Mouse (Mus musculus) common myeloid progenitor, adult 5-6 weeks (primary cell): ENCODE data around the gene Tmem50b. TPM values are rescaled to one million over a fixed set of nuclear protein-coding genes. Genes with fewer than 3 reads are reported as not detected.

ENCODE experiments used
- ATAC-seq: replicated peaks from 2 replicates; pipeline ENCODE4 v1.8.0; 2016; ENCODE audit warnings: low read depth, mild to moderate bottlenecking, moderate TSS enrichment, inconsistent platforms; ENCODE audit not compliant: poor library complexity, severe bottlenecking
- total RNA-seq: library from RNA; stranded (forward); fragments of 200-1000, 187-1606 nt; gene quantifications from 2 replicates; pipeline ENCODE4 v1.2.3, GENCODE M21; 2017

The Tmem50b gene
- total RNA-seq, 1 experiment from 2014 or later: 8.6 TPM

DNA sequence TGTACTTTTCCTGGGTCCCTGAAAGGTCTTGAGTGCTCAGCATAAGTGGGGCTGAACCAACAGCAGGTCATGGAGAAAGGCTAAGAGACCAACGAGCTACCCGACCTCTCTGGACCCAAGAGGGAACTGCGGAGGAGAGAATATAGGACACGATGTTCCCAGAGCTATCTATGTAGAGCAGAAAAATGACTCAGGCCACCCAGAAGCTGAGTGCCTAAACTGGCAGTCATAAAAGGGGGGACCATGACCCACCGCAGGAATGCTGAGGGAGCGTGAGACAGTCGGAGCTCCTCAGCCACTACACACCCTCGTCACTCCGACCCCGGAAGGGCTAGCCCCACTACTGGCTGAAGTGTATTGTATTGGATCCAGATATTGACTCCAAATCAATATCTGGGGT lies 28.6 kb downstream of the Tmem50b start:
- ATAC-seq: no peak

GRCm38 (mm10) chr16:91566002-91566401 lies 31.6 kb downstream of the Tmem50b start:
- ATAC-seq: no peak

DNA sequence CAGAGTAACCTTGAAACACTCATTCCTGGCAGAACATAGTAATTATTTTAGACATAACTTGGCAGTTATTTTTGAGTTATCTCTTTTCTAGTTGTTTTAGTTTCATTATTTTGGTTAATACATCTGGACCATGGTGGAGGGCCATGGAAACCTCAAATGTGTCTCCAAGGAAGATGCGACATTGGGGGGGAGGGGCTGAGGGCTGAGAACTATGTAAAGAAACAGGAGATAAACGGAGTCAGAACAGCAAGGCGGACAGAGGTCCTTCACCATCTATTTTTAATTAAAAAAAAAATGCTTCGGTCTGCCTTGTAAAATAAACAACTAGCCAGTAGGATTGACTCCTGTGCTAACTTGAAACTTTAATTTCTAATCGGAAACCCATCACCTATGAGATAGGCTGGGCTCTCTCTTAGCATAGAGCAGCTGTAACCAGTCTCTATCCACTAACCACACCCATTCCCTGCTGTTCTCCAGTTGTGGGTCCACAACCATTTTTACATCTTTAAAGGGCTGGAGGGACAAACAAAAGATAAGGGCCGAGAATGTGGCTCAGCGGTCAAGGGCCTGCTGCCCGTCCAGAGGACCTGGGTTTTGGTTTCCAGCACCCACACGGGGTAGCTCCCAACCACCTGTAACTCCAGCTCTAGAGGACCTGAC lies 32.2 kb downstream of the Tmem50b start:
- no peak for ATAC-seq

DNA sequence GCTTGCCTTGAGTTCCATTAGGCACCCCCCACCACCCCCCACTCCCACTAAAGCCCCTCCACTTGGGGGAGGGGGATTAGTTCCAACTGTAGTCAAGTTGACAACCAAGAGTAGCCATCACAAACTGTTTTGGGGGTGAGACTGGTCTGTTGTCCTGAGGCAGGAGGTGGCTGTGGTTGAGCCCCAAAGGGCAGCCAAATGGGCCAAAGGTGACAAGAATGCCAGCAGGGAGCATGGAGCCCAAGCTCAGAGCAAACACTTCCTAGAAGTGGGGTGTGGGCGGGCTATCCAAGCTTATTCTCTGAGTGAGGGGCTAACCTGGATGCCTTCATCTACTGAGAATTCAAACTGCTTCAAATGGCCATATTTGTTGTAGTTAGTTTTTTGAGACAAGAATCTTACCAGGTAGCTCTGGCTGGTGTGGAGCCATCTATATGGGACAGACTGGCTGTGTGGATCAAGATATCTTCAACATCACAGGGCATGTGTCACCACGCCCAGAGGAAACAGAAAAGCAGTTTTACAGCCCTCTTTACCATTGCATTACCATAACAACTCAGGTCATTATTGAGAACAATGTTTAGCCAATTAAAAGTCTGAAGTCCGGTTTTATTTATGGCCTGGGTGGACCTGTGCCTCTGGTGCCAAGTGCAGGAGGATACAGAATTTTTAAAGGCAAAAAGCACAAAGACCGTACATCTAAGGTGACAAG lies 32.9 kb downstream of the Tmem50b start:
- ATAC-seq: no peak

DNA sequence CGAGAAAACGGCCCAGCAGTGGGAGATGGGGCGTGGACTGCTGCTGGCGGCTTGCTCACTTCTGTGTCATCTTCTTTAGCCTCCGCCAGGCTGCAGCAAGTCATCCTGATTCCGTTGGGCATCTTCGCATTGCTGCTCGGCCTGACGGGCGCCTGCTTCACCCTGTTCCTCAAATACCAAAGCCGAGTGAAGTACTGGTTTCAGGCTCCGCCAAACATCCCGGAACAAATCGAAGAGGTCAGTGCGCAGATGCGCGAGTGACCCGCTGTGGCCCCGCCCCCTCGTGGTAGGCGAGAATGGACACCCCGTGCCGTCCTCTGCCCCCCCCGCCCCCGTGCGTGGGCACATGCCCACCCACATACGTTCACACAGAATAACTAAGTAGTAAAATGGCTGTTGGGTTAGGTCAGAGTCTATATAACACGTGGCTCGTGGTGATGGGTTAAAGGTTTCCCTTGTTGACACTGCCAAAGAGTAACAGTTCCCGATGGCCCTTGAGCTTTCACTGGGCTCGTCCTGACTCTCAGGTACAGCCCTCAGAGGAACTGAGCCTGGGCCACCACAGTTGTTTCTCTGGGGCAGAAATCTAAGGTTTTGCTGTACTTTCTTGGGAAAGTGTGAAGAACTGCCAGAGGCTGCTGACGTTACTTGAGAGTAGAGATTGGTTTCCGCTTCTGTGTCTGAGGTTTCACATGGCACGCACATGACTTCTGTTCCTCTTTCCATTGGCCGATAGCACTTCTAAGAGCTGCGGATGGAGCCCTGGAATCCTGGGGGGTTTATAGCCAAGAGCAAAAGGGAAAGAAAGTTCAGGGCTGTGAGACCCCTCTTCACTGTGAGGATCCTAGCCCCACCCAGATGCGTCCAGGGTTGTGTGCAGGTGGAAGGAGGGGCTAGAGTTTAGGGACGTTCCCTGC lies 35.8 kb downstream of the Tmem50b start:
- ATAC-seq: no peak

GRCm38 (mm10) chr16:91561099-91561498 lies 36.5 kb downstream of the Tmem50b start:
- peak; percentile 72; the same call in 1 of the 2 replicates for ATAC-seq

- no peak for ATAC-seq
Observed at GRCm38 (mm10) chr16:91557693-91558092, 39.9 kb downstream of the Tmem50b start.

DNA sequence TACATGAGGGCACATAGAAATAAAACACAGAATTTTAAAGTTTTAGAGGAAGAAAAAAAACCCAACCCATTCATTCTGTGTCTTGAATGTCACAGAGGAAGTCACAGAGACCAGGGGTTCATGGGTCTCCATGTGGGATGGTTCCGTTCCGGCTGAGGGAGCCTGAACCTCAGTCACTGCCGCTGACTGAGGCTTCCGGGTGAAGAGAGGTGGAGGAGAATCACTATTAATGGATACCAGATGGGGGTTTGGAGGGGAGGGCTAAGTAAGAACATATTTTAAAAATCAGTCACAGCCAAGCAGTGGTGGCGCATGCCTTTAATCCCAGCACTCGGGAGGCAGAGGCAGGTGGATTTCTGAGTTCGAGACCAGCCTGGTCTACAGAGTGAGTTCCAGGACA lies 40.4 kb downstream of the Tmem50b start:
- no peak for ATAC-seq

DNA sequence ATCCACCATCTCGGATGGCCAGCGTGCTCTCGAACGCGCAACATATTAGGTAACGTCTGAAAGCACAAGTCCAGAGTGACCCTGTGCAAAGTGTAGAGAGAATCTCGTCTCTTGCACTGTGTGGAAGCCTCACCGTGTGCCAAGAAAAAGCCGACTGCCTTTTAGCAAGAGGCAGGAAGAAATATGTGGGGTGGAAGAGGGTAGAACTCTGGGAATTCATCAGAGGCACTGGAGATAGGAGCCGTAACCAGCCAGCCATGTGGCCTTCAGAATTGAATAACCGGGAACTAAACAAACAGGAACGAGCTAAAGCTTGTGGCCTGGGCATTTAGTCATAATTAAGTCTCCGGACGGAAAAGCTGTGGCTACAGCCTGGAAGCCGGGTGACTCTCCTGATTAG lies 40.9 kb downstream of the Tmem50b start:
- no peak for ATAC-seq

GRCm38 (mm10) chr16:91555017-91555605 lies 42.5 kb downstream of the Tmem50b start:
- no peak for ATAC-seq

- peak; percentile 80 for ATAC-seq
Observed at GRCm38 (mm10) chr16:91553625-91554024, 44.0 kb downstream of the Tmem50b start.

DNA sequence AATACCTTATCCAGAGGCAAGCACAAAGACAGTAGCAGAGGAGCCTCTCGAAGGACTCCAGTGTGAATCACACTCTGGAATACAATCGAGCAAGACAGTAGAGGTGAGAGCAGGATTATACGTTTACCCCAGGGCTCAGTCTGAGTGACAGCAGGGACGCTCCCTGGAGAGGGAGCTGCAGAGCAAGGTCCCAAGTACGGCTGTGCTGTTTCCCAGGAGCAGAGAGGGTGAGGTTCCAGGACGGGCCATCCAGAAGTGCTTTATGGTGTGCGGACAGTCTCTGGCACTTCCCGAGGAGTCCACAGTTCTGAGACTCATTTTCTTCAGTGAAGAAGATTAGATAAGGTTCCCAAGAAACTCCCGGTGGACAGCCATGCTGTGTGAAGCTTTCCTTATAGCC lies 45.5 kb downstream of the Tmem50b start:
- no peak for ATAC-seq

- ATAC-seq: peak; percentile 27; the same call in 1 of the 2 replicates
Observed at GRCm38 (mm10) chr16:91551081-91551524, 46.5 kb downstream of the Tmem50b start.

DNA sequence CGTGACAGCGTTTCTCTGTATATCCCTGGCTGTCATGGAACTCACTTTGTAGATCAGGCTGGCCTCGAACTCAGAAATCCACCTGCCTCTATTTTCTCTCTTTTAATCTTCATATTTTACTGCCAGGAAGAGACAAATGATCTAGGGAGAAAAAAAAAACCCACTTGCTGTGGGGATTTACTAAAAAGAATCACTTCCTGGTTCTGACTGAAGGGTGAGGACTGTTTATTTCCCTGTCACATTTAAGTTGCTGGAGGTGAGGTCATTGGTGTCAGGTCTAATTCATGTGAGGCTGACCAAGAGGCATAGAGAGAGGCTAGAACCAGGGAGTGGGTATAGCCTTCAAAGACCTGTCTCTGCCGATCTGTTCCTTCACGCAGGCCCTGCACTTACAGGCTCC lies 48.0 kb downstream of the Tmem50b start:
- no peak for ATAC-seq

DNA sequence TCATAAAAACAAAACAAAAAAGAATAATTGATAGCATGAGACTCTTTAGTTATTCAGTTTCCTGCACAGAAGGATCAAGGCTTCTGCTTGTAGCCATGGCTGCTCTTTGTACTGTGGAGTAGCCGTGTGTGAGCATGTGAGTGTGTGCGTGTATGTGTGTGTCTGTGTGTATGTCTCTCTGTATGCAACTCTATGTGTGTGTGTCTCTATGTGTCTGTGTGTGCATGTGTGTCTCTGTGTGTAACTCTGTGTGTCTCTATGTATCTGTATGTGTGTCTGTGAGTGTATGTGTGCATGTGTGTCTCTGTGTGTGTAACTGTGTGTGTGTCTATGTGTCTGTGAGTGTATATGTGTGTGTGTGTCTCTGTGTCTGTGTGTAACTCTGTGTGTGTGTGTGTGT lies 48.6 kb downstream of the Tmem50b start:
- no peak for ATAC-seq

- no peak for ATAC-seq
Observed at GRCm38 (mm10) chr16:91548586-91548985, 49.0 kb downstream of the Tmem50b start.

DNA sequence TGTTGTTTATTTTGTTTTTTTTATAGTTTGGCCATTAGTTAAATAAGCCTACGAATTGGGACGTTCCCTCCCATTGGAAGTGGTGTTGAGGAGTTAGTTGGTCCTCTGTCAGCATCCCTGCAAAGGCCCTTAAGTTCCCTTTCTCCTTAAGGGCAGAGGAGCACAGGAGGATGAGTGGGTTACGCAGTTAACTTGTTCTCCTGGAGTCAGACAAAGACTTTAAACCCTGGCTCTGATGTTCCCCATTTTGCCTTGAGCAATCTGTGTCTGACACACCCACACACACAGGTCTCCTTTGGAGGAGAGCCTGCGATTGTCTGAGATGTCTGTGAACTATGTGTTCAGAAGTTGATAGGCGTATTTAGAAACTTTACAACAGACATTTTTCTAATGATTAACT lies 49.6 kb downstream of the Tmem50b start:
- 0 out of 2 replicates have a peak, but pooled peaks have one; percentile 8 for ATAC-seq

- no peak for ATAC-seq
Observed at GRCm38 (mm10) chr16:91546836-91547741, 50.5 kb downstream of the Tmem50b start, which contains the start of gene Ifngr2. TSS of gene Ifngr2 (plus strand) at chr16:91547072.

DNA sequence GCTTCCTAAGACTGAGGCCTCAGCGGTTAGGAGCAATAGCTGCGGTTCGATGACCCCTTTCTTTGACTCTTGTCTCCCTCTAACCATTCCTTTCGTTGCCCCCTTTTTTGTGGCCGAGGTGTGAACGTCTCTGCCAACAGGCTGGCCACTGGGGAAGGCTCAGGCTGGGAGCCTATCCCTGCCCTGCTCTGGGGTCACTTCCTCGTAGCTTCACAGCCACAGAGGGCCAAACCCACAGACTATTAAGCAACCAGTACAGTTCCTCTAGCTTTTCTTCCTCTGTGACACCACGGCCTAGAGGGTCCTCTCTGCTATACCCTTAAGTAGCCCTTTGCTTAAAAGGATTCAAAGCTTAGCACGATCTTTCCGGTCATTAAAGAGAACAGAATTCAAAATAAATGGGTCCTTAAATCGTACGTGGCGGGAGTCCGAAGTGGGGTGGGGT lies 51.2 kb downstream of the Tmem50b start:
- ATAC-seq: peak; percentile 67
